Mouse (Mus musculus): Measurements from ENCODE around the gene Grin2b. TPM values are rescaled to one million over a fixed set of nuclear protein-coding genes. Genes with fewer than 3 reads are reported as not detected.

Grin2b gene
- polyA plus RNA-seq, 1 experiment from 2014 or later, result 3.1 TPM

DNA sequence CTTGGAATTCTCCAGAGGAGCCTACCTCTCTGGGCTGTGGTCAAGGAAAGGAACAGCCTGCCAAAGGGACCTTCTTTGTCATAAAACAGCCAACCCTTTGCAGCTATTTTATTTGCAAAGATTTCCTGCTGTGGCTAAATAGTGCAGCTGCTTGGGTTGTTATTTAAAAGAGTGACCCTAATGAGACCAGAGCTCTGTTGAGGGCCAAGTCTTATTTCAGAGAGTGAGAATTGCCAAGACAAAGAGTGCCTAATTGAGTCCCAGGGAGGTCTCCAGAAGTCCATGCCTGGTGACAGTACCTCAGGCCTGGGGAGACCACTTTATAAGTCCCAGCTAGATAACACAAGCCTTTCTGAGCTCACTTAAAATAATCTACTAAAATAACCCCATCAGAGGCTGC is 255.6 kb downstream of the Grin2b start:
- no peak for ATAC-seq (replicated peaks; ENCODE audit: low FRiP score)

DNA sequence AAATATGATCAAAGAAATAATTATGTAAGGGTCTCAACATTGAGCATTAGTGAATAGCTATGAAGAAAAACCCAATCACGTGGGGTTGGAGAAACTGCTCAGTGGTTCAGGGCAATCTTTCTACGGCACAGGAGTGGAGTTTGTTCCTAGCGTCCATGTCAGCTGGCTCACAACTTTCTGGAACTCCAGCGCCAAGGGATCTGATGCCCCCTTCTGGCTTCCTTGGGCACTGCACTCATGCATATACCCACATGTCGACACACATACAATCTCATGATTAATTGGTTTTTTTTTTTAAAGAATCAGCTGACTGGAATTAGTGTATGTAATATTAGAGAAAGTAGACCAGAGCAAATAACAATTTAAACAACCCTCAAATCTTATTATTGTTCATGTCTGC is 258.7 kb downstream of the Grin2b start:
- H3K27ac ChIP-seq (ENCODE audit: low read depth, low read length), result no peak overlapping the region
- no peak overlapping the region for H3K4me2 ChIP-seq (ENCODE audit: low read depth, low read length, severe bottlenecking)
- no peaks in the 10 kb centered on the region for H3K27me3 ChIP-seq (ENCODE audit: control insufficient read depth, insufficient read depth, low read length)
- no peak overlapping the region for H3K9ac ChIP-seq (ENCODE audit: low read length)
- no peak overlapping the region for H3K4me3 ChIP-seq (ENCODE audit: low read depth, low read length)
- H3K36me3 ChIP-seq (ENCODE audit: control insufficient read depth, insufficient read depth, low read length), result no peaks in the 10 kb centered on the region
- no peaks in the 10 kb centered on the region for H3K4me1 ChIP-seq (replicated peaks; ENCODE audit: control insufficient read depth, insufficient read depth, low read length)
- ATAC-seq (replicated peaks; ENCODE audit: low FRiP score) (no peak), DNase-seq (ENCODE audit: low spot score) (no peak)
- H3K9me3 ChIP-seq (ENCODE audit: control insufficient read depth, low read length), result no peaks in the 10 kb centered on the region
- WGBS, result 96% methylated on average over 5 of the region's 5 CpGs

More for the DNA sequence above, 255.6 kb downstream of the Grin2b start:
- Histone ChIP-seq H3K36me3 (ENCODE audit: control insufficient read depth, insufficient read depth, low read length) (no peaks in the 10 kb centered on the region), H3K27ac (ENCODE audit: low read depth, low read length) (no peak overlapping the region), H3K9ac (ENCODE audit: low read length) (no peak overlapping the region), H3K4me3 (ENCODE audit: low read depth, low read length) (no peak overlapping the region), H3K9me3 (ENCODE audit: control insufficient read depth, low read length) (no peaks in the 10 kb centered on the region), H3K27me3 (ENCODE audit: control insufficient read depth, insufficient read depth, low read length) (no peaks in the 10 kb centered on the region), H3K4me2 (ENCODE audit: low read depth, low read length, severe bottlenecking) (no peak overlapping the region), H3K4me1 (replicated peaks; ENCODE audit: control insufficient read depth, insufficient read depth, low read length) (no peaks in the 10 kb centered on the region)
- no peak for DNase-seq (ENCODE audit: low spot score)

DNA sequence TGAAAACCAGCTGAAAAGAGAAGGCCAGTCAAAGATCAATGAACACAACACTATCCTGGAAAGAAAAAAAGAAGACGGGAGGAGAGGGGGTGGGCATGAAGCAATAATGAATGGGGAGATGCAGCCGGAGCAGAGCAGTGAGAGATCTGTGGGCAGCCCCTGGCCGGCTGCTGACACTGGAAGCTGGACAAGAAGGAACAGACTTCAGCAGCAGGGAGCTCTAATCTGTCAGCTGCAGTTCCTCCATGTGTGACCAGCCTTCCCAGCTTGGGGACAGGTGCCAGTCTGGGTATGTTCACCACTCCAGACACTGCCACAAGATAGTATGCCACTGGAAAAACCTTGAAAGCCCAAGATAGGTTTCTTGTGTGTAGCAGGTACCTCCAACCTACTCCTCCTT is 261.2 kb downstream of the Grin2b start:
- Histone ChIP-seq H3K27ac (ENCODE audit: low read depth, low read length) (no peak overlapping the region), H3K36me3 (ENCODE audit: control insufficient read depth, insufficient read depth, low read length) (no peaks in the 10 kb centered on the region), H3K27me3 (ENCODE audit: control insufficient read depth, insufficient read depth, low read length) (no peaks in the 10 kb centered on the region), H3K9ac (ENCODE audit: low read length) (no peak overlapping the region), H3K4me2 (ENCODE audit: low read depth, low read length, severe bottlenecking) (no peak overlapping the region), H3K4me3 (ENCODE audit: low read depth, low read length) (no peak overlapping the region), H3K9me3 (ENCODE audit: control insufficient read depth, low read length) (no peaks in the 10 kb centered on the region), H3K4me1 (replicated peaks; ENCODE audit: control insufficient read depth, insufficient read depth, low read length) (no peaks in the 10 kb centered on the region)
- DNase-seq (ENCODE audit: low spot score), result no peak
- 52% methylated on average over 3 of the region's 3 CpGs for WGBS
- no peak for ATAC-seq (replicated peaks; ENCODE audit: low FRiP score)

DNA sequence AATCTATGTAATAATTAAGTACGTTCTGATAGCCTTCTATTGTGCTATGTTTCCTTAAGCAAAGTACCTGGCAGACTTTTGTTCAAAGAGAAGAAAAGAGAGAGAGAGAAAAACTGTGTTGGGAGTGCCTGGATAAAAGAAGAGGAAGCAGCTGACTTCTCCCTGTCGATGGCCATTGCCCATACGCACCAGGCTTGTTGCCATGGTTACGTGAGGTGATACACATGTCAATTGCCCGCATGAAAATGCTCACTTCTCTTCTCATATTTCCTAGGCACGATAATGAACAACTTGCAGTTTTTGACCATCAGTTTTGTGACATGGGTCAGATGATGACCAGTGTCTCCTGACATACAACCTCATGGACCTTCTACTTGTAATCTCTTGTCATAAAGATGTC is 262.2 kb downstream of the Grin2b start:
- H3K36me3 ChIP-seq (ENCODE audit: control insufficient read depth, insufficient read depth, low read length), result no peaks in the 10 kb centered on the region
- no peak overlapping the region for H3K9ac ChIP-seq (ENCODE audit: low read length)
- no peak overlapping the region for H3K4me2 ChIP-seq (ENCODE audit: low read depth, low read length, severe bottlenecking)
- no peak overlapping the region for H3K4me3 ChIP-seq (ENCODE audit: low read depth, low read length)
- H3K9me3 ChIP-seq (ENCODE audit: control insufficient read depth, low read length), result no peaks in the 10 kb centered on the region
- 86% methylated on average over 6 of the region's 6 CpGs for WGBS
- H3K27ac ChIP-seq (ENCODE audit: low read depth, low read length), result no peak overlapping the region
- no peaks in the 10 kb centered on the region for H3K27me3 ChIP-seq (ENCODE audit: control insufficient read depth, insufficient read depth, low read length)
- no peak for ATAC-seq (replicated peaks; ENCODE audit: low FRiP score)
- H3K4me1 ChIP-seq (replicated peaks; ENCODE audit: control insufficient read depth, insufficient read depth, low read length), result no peaks in the 10 kb centered on the region
- no peak for DNase-seq (ENCODE audit: low spot score)

GRCm38 (mm10) chr6:135907540-135908320 is 265.6 kb downstream of the Grin2b start:
- peak; percentile 85 for DNase-seq (ENCODE audit: low spot score)

DNA sequence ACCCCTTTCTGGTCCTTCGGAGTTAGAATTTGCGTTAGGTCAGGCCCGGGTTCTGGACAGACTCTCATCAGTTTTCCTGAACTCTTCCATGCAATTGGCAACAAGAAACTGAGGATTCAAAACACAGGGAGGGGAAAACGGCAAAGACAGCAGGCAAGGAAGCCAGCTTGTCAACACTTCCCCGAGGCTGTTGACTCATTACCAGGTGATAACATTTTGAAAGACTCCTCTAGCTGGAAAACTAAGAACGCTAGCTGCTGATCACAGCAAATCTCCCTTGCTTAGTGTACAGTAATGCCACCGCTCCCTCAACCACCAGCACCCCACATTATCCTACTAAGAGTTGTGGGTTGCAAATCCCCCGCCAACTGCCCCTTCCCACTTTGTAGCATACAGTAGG is 266.2 kb downstream of the Grin2b start:
- no peaks in the 10 kb centered on the region for H3K27me3 ChIP-seq (ENCODE audit: control insufficient read depth, insufficient read depth, low read length)
- no peak for DNase-seq (ENCODE audit: low spot score)
- H3K4me3 ChIP-seq (ENCODE audit: low read depth, low read length), result no peak overlapping the region
- no peaks in the 10 kb centered on the region for H3K4me1 ChIP-seq (replicated peaks; ENCODE audit: control insufficient read depth, insufficient read depth, low read length)
- H3K27ac ChIP-seq (ENCODE audit: low read depth, low read length), result no peak overlapping the region
- no peak overlapping the region for H3K4me2 ChIP-seq (ENCODE audit: low read depth, low read length, severe bottlenecking)
- no peak for ATAC-seq (replicated peaks; ENCODE audit: low FRiP score)
- H3K9me3 ChIP-seq (ENCODE audit: control insufficient read depth, low read length), result no peaks in the 10 kb centered on the region
- 78% methylated on average over 8 of the region's 8 CpGs for WGBS
- no peak overlapping the region for H3K9ac ChIP-seq (ENCODE audit: low read length)
- no peaks in the 10 kb centered on the region for H3K36me3 ChIP-seq (ENCODE audit: control insufficient read depth, insufficient read depth, low read length)

More at GRCm38 (mm10) chr6:135907540-135908320, 265.6 kb downstream of the Grin2b start:
- Histone ChIP-seq H3K4me2 (ENCODE audit: low read depth, low read length, severe bottlenecking) (no peak overlapping the region), H3K27ac (ENCODE audit: low read depth, low read length) (no peak overlapping the region), H3K9me3 (ENCODE audit: control insufficient read depth, low read length) (no peaks in the 10 kb centered on the region), H3K36me3 (ENCODE audit: control insufficient read depth, insufficient read depth, low read length) (no peaks in the 10 kb centered on the region), H3K4me1 (replicated peaks; ENCODE audit: control insufficient read depth, insufficient read depth, low read length) (no peaks in the 10 kb centered on the region), H3K9ac (ENCODE audit: low read length) (no peak overlapping the region), H3K4me3 (ENCODE audit: low read depth, low read length) (no peak overlapping the region), H3K27me3 (ENCODE audit: control insufficient read depth, insufficient read depth, low read length) (no peaks in the 10 kb centered on the region)
- ATAC-seq (replicated peaks; ENCODE audit: low FRiP score), result peak; percentile 86
- 21% methylated on average over 20 of the region's 20 CpGs for WGBS

GRCm38 (mm10) chr6:135904391-135904790 is 268.9 kb downstream of the Grin2b start:
- no peaks in the 10 kb centered on the region for H3K27me3 ChIP-seq (ENCODE audit: control insufficient read depth, insufficient read depth, low read length)
- no peak overlapping the region for H3K4me3 ChIP-seq (ENCODE audit: low read depth, low read length)
- WGBS, result 90% methylated on average over 5 of the region's 5 CpGs
- no peaks in the 10 kb centered on the region for H3K4me1 ChIP-seq (replicated peaks; ENCODE audit: control insufficient read depth, insufficient read depth, low read length)
- H3K9me3 ChIP-seq (ENCODE audit: control insufficient read depth, low read length), result no peaks in the 10 kb centered on the region
- DNase-seq (ENCODE audit: low spot score) (no peak), ATAC-seq (replicated peaks; ENCODE audit: low FRiP score) (no peak)
- no peaks in the 10 kb centered on the region for H3K36me3 ChIP-seq (ENCODE audit: control insufficient read depth, insufficient read depth, low read length)
- no peak overlapping the region for H3K27ac ChIP-seq (ENCODE audit: low read depth, low read length)
- H3K4me2 ChIP-seq (ENCODE audit: low read depth, low read length, severe bottlenecking), result no peak overlapping the region
- no peak overlapping the region for H3K9ac ChIP-seq (ENCODE audit: low read length)

GRCm38 (mm10) chr6:135900410-135900809 is 272.9 kb downstream of the Grin2b start:
- H3K9ac ChIP-seq (ENCODE audit: low read length), result no peak overlapping the region
- H3K4me2 ChIP-seq (ENCODE audit: low read depth, low read length, severe bottlenecking), result no peak overlapping the region
- H3K36me3 ChIP-seq (ENCODE audit: control insufficient read depth, insufficient read depth, low read length), result no peaks in the 10 kb centered on the region
- WGBS, result 95% methylated on average over 10 of the region's 10 CpGs
- DNase-seq (ENCODE audit: low spot score) (no peak), ATAC-seq (replicated peaks; ENCODE audit: low FRiP score) (no peak)
- H3K4me1 ChIP-seq (replicated peaks; ENCODE audit: control insufficient read depth, insufficient read depth, low read length), result no peaks in the 10 kb centered on the region
- no peak overlapping the region for H3K27ac ChIP-seq (ENCODE audit: low read depth, low read length)
- H3K27me3 ChIP-seq (ENCODE audit: control insufficient read depth, insufficient read depth, low read length), result no peaks in the 10 kb centered on the region
- no peaks in the 10 kb centered on the region for H3K9me3 ChIP-seq (ENCODE audit: control insufficient read depth, low read length)
- no peak overlapping the region for H3K4me3 ChIP-seq (ENCODE audit: low read depth, low read length)

- ATAC-seq (replicated peaks; ENCODE audit: low FRiP score) (no peak), DNase-seq (ENCODE audit: low spot score) (no peak)
- 90% methylated on average over 10 of the region's 10 CpGs for WGBS
- no peaks in the 10 kb centered on the region for H3K36me3 ChIP-seq (ENCODE audit: control insufficient read depth, insufficient read depth, low read length)
- H3K4me1 ChIP-seq (replicated peaks; ENCODE audit: control insufficient read depth, insufficient read depth, low read length), result no peaks in the 10 kb centered on the region
- no peak overlapping the region for H3K4me3 ChIP-seq (ENCODE audit: low read depth, low read length)
- H3K9me3 ChIP-seq (ENCODE audit: control insufficient read depth, low read length), result no peaks in the 10 kb centered on the region
- H3K27ac ChIP-seq (ENCODE audit: low read depth, low read length), result no peak overlapping the region
- no peak overlapping the region for H3K9ac ChIP-seq (ENCODE audit: low read length)
- no peaks in the 10 kb centered on the region for H3K27me3 ChIP-seq (ENCODE audit: control insufficient read depth, insufficient read depth, low read length)
- no peak overlapping the region for H3K4me2 ChIP-seq (ENCODE audit: low read depth, low read length, severe bottlenecking)
These were observed 274.1 kb downstream of the Grin2b start for GRCm38 (mm10) chr6:135899225-135899624.

All from forebrain, embryonic 11.5 days (tissue).